Mouse (Mus musculus) adrenal gland, adult 2 months (tissue): ENCODE results near the gene 2010109A12Rik. TPM values are rescaled to one million over a fixed set of nuclear protein-coding genes. Genes with fewer than 3 reads are reported as not detected.

Source experiments
- DNase-seq: peaks from one replicate; pipeline ENCODE4 v3.0.0; 2021
- polyA plus RNA-seq: library from polyadenylated mRNA; depleted of rRNA; stranded (reverse); fragments of >200 nt; gene quantifications from 2 replicates; pipeline ENCODE4 v1.2.3, GENCODE M21; 2012; rRNA removed
- total RNA-seq, 2 experiments: library from RNA; stranded (reverse); gene quantifications; 2 replicates each; pipeline ENCODE4 v1.2.3; 2021

2010109A12Rik gene
- total and polyA plus RNA-seq, 3 experiments = 0.73 to 1.6 TPM; not detected in 1

DNA sequence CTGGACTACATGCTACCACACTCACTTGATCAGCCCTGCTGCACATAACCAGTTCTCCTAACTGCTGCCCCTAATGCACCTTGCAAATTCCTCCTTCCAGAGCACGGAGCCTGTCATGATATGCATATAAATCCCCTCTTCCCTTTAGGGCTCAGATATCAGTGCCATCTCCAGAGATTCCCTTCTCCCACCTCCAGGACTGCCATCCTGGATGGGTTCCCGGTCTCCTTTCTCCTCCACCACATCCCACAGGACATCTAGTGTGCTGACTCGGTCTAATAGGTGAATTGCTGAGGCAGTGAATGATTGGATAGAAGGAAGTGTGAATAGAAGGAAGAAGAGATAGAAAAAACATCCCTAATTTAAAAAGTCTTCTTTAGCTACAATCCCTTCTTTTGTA lies 25.4 kb downstream of the 2010109A12Rik start:
- no peak for DNase-seq

- DNase-seq = no peak
Measured at GRCm38 (mm10) chr5:93232838-93233237, 26.5 kb downstream of the 2010109A12Rik start.

GRCm38 (mm10) chr5:93234130-93234529 lies 27.8 kb downstream of the 2010109A12Rik start:
- DNase-seq = no peak

- DNase-seq = no peak
Measured at GRCm38 (mm10) chr5:93234605-93235004, 28.3 kb downstream of the 2010109A12Rik start.

GRCm38 (mm10) chr5:93235888-93236287 lies 29.6 kb downstream of the 2010109A12Rik start:
- DNase-seq = no peak

GRCm38 (mm10) chr5:93236541-93236940 lies 30.2 kb downstream of the 2010109A12Rik start:
- DNase-seq = no peak

- DNase-seq = no peak
Measured at GRCm38 (mm10) chr5:93239590-93240544, 33.5 kb downstream of the 2010109A12Rik start.

- DNase-seq = no peak
Measured at GRCm38 (mm10) chr5:93245280-93245679, 39.0 kb downstream of the 2010109A12Rik start.

GRCm38 (mm10) chr5:93249940-93250578 lies 43.7 kb downstream of the 2010109A12Rik start:
- DNase-seq = peak; percentile 12

GRCm38 (mm10) chr5:93251001-93251760 lies 44.9 kb downstream of the 2010109A12Rik start:
- peak; percentile 91 for DNase-seq

DNA sequence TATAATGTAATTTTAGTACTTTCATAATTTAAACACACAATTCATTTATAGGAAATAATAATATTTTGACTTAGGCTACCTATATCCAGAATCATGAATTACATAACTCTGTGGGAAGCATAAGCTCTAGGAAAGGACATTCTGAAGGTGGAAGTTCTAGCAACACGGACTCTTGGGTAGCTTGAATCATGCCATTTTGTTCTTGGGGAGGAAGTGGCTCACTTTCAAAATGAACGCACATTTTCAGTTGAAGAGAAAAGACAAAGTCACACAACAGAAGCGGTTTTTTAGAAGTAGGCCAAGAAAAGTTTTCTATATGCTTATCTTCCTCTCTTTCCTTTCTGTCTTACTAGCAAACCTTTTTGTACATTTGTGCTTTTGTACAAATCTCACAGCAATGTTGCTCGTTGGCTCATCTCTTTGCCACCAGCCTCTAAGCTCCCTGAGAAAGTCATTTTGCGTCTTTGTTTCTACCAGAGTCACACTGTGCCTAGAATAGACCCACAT lies 49.5 kb downstream of the 2010109A12Rik start:
- no peak for DNase-seq

GRCm38 (mm10) chr5:93256820-93257405 lies 50.6 kb downstream of the 2010109A12Rik start:
- DNase-seq = no peak

- DNase-seq = no peak
Measured at GRCm38 (mm10) chr5:93259349-93259748, 53.0 kb downstream of the 2010109A12Rik start.

DNA sequence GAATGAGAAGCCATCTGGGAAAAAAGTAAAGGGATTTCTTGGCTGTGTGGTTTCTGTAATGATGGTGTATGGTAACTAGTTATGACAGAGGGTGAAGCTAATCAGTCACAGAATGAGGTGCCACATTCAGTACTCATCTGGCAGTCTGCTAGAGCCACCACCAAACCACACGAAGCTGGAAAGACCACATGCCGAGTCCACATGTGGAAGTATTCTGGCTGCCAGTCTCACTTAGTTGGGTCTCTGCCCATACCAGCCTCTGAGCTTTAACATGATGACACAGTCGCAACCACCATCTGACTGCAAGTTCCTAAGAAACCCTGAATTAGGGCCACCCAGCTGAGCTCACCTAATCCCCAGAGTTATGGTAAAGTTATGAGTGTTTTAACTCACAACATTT lies 54.7 kb downstream of the 2010109A12Rik start:
- DNase-seq = no peak

DNA sequence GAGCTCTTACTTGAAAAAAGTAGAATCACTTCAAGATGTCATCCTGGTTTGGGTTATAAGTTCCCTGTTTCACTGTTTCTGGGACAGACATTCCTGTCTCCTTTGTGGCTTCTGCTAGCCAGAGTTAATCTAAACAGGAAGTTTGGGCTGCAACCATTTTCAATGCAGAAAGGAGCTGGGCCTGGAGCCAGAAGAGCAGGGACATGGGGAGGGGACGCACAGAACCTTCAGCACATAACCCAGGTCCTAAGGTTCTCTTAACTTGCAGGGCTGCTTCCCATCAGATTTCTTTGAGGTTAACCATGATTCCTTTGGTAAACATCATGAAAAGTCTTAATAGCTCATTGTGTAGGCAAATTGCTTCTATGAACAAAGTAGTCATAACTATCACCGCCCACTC lies 56.4 kb downstream of the 2010109A12Rik start:
- DNase-seq = no peak

Other genes with a start within 250 kb of the 2010109A12Rik start
- gene Sowahb, start 161.5 kb upstream of the 2010109A12Rik start, total RNA-seq = under 1 TPM in 1 of 2 experiments, not detected in 1; 0.07 TPM
- not detected in 2 replicates for gene Sowahb, start 161.5 kb upstream of the 2010109A12Rik start, polyA plus RNA-seq
- gene Sept11, start 113.1 kb upstream of the 2010109A12Rik start, total RNA-seq = 10 to 100 TPM; 41.3 to 51.4 TPM
- gene Sept11, start 113.1 kb upstream of the 2010109A12Rik start, polyA plus RNA-seq = 8.4 and 9.4 TPM in 2 replicates
- gene Ccni, start within 50 bp of the 2010109A12Rik start, total RNA-seq = 100 to 1,000 TPM; 220 to 233 TPM
- 169 and 270 TPM in 2 replicates for gene Ccni, start within 50 bp of the 2010109A12Rik start, polyA plus RNA-seq
- gene Ccng2, start 60.7 kb downstream of the 2010109A12Rik start, total RNA-seq = 10 to 100 TPM; 19.0 to 30.9 TPM
- 56.3 and 92.5 TPM in 2 replicates for gene Ccng2, start 60.7 kb downstream of the 2010109A12Rik start, polyA plus RNA-seq